Mouse (Mus musculus): ENCODE measurements at regions not wholly inside any gene's neighbourhood (a gene's known extent, or its start where the extent isn't known, plus 50 kb on each side); places are given as distances from the start of the nearest gene placed in this dataset.

GRCm38 (mm10) chr9:83273361-83273975 is 127.0 kb upstream of the Hmgn3 start:
- TF ChIP-seq SIN3A (IDR thresholded peaks at IDR 0.05; ENCODE audit: low read length), result no peak
- no peak for TF ChIP-seq USF2 (conservative IDR thresholded peaks at IDR 0.05; ENCODE audit: low read depth, low read length)
- no peak for TF ChIP-seq EP300 (IDR thresholded peaks at IDR 0.05; ENCODE audit: low read length)
